Mouse (Mus musculus) gastrocnemius, postnatal 36 days (tissue): ENCODE results near the gene Pla2g4b. TPM values are rescaled to one million over a fixed set of nuclear protein-coding genes. Genes with fewer than 3 reads are reported as not detected.
A peak's percentile ranks its signal among the peaks of the same experiment; 100 is the strongest.

Source experiments
- DNase-seq, 2 experiments: peaks; one replicate each; pipeline ENCODE4 v3.0.0; 2022
- intact Hi-C: fragments of 180-260 bp; cut with DNase I; formaldehyde crosslinking; loops from one replicate; pipeline ENCODE4 v1.15.1; 2025
- long read RNA-seq, 2 experiments: library from polyadenylated mRNA; stranded (forward); transcript quantifications; one replicate each; pipeline ENCODE4 v2.0.0; 2021
- total RNA-seq, 2 experiments: library from RNA; stranded (reverse); gene quantifications; 2 replicates each; pipeline ENCODE4 v1.2.3; 2021

The Pla2g4b gene
- total RNA-seq: 1 to 10 TPM; 1.9 to 2.4 TPM
- long read RNA-seq, experiment 1: 0 reads
- long read RNA-seq, experiment 2: 0 reads

- no peak for DNase-seq
- intact Hi-C loops: no loop called here
Measured at GRCm38 (mm10) chr2:120032726-120033467, at the start of gene Pla2g4b. Pla2g4b (plus strand) TSS chr2:120033417.

- DNase-seq: no peak
- intact Hi-C loops: no loop called here
Measured at GRCm38 (mm10) chr2:119985871-119986270, 47.3 kb upstream of the Pla2g4b start.

- intact Hi-C loops: no loop called here
Measured at GRCm38 (mm10) chr2:119986369-119986768, 46.8 kb upstream of the Pla2g4b start.

DNA sequence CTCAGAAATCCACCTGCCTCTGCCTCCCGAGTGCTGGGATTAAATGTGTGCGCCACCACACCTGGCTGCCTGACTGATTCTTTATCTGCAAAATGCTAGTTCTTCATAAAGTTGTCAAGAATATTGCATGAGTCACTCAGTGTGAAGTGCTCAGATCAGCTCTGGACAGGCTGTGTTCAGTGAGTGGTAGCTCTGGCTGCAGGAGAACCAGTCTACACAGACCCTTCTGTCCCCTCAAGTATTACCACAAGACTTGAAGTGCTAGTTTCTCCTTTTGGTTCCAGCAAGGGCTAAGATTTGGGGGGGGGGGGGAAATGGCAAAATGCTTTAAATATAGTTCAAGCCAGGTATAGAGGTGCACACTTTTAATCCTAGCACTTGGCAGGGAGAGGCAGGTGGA is 45.8 kb upstream of the Pla2g4b start:
- DNase-seq: no peak
- intact Hi-C loops: no loop called here

More at GRCm38 (mm10) chr2:119986369-119986768, 46.8 kb upstream of the Pla2g4b start:
- DNase-seq: no peak

DNA sequence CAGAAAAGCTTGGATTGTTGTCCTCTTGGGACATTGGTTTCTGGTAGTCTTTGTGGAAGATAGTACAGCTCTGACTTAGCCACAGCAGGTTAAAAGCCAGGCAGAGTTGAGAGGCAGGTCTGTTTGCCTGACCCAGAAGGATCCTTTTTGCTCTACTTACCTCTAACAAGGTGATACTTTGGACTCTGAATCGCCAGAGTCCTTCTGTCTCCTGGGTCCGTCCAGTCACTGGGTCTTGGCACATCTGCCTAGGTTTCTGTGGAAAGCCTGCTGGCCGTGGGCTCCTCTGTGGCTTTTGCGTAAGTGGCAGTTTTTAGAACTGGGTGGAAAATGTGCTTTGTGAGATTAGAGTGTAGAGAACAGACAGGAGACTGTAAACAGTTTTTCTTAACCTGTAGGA is 44.3 kb upstream of the Pla2g4b start:
- intact Hi-C loops: no loop called here
- DNase-seq: no peak

DNA sequence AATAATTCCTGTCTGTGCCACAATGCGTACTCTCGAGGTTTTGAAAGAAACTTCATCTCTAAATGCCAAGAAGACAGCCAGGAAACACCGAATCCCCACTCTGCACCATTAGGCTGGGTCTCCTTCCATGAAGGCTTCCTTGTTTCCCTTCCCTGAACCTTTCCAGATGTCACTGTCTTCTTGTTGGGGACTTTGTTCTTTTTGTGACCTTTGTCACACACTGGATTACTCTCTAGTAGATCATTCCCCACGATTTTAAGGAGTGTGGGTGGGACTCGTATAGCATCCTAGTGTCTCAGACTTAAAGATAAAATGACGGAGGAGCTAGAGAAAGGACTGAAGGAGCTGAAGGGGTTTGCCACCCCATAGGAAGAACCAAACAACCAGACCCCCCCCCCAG is 42.3 kb upstream of the Pla2g4b start:
- no peak for DNase-seq
- intact Hi-C loops: no loop called here

DNA sequence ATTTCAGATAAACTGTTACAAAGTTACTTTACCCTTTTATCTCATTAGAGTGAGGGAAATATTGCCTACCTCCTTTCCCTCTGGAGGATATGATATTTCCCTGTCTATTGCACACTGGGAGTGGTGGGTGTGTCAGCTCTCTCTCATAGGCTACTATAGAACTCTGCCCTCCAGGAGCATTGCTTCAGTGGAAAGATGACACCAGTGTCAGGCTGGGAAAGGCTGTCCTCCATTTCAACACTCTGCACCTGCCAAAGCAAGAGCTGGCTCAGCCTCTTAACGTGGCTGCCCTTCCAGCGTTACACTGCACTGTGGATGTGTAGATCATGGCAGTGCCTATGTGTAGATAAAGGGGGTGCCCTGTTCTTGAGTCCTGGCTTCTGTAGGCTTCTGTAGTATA is 40.9 kb upstream of the Pla2g4b start:
- intact Hi-C loops: no loop called here
- peak in 1 of 2 experiments; percentile 21 for DNase-seq

DNA sequence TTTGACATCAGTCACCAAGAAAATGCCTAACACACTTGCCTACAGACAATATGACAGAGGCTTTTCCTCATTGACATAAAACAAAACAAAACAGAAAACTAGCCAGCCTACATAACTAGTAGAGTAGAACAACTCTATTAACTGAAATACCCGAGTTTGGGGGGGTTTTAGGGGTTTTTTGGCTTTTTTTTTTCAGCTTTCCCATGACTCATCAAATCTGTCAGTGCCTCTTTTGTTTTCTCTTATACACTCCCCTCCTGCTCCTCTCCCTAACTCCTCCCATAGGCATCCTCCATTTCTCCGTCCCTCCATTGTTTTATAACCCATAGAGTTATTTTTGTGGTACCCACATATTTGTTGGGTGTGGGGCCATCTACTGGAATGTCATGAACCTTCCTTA is 39.7 kb upstream of the Pla2g4b start:
- DNase-seq: no peak

DNA sequence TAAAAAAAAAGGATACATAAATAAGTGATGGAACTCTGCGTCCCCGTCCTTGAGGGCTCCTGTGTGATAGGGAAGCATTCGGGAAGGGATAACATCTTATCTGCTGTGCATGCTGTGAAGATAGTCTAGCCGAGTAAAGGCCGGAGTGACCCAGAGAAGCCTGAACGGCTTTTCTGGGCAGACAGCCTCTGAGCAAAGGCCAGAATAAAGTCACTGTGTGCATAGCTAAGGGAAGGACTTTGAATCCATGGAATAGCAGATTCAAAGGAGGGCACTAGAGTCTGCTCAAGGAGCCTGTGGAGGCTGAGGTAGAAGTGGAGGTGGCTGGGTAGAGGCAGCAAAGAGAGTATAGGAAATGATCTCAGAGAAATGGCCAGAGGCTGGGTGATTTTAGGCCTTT is 38.4 kb upstream of the Pla2g4b start:
- intact Hi-C loops: no loop called here
- DNase-seq: no peak

More for the DNA sequence above, 39.7 kb upstream of the Pla2g4b start:
- intact Hi-C loops: no loop called here

DNA sequence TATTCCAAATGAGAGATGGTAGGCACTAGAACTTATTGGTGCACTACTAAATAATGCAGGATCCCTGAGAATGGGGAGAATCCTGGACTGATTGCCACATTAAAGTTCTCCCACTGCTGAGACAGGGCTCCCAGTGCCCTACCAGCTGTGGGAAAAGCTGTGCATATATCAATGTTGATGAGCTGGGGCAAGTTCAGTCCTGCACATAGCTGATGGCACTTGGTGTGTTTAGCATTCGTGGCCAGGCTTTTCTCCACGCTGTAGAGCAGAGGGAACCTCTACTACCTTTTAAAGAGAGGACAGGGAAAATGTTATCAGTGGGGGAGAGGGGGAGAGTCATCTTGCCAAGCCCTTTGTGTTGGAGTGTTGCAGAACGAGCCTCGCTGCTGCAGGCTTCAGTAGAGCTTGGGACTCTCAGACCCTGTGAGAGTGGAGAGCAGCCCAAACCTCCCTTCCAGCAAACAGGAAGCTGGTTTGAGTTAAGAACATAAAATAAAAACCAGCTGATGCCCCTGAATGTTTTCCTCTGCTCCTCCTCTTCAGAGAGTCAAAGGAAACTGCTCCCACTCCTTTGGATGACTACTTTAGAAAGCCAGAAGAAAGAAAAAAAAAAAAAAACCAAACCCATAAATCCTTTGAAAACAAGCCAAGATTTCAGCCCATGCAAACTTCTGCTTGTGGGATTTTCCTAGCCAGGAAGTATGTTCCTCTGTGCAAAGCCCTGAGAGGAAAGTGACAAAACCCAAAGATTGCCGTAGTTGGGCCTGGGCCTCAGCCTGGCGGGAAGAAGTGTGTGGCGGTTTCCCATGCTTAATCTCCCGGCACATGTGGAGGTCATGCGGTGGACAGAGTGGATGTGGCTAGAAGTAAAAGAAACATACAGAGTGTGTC is 37.6 kb upstream of the Pla2g4b start:
- no peak for DNase-seq
- intact Hi-C loops: no loop called here

- intact Hi-C loops: no loop called here
Measured at GRCm38 (mm10) chr2:119997354-119997753, 35.9 kb upstream of the Pla2g4b start.

DNA sequence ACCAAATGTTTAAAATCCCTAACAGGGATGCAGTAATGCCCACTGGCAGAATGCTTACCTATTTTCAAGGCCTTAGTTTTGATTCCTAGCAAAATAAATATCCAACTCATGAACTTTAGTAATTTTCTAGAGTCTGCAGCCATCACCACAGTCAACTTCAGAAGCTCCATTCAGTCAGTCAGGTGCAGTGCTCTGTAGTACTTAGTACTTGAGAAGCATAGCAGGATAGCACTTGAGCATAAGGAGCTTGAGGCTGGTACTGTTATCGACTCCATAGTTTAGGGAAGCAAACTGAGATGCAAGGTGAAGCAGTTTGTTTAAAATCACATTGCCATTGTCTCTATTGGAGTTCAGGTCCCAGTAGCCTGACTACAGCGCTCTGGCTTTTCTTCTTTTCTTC is 33.5 kb upstream of the Pla2g4b start:
- DNase-seq: no peak
- intact Hi-C loops: no loop called here

More at GRCm38 (mm10) chr2:119997354-119997753, 35.9 kb upstream of the Pla2g4b start:
- no peak for DNase-seq

GRCm38 (mm10) chr2:120000882-120001584 is 32.2 kb upstream of the Pla2g4b start:
- intact Hi-C loops: no loop called here
- DNase-seq: no peak

- intact Hi-C loops: no loop called here
- DNase-seq: no peak
Measured at GRCm38 (mm10) chr2:120001956-120002355, 31.3 kb upstream of the Pla2g4b start.

GRCm38 (mm10) chr2:120003970-120004369 is 29.2 kb upstream of the Pla2g4b start:
- no peak for DNase-seq
- intact Hi-C loops: no loop called here

- DNase-seq: no peak
- intact Hi-C loops: no loop called here
Measured at GRCm38 (mm10) chr2:120006696-120007095, 26.5 kb upstream of the Pla2g4b start.

DNA sequence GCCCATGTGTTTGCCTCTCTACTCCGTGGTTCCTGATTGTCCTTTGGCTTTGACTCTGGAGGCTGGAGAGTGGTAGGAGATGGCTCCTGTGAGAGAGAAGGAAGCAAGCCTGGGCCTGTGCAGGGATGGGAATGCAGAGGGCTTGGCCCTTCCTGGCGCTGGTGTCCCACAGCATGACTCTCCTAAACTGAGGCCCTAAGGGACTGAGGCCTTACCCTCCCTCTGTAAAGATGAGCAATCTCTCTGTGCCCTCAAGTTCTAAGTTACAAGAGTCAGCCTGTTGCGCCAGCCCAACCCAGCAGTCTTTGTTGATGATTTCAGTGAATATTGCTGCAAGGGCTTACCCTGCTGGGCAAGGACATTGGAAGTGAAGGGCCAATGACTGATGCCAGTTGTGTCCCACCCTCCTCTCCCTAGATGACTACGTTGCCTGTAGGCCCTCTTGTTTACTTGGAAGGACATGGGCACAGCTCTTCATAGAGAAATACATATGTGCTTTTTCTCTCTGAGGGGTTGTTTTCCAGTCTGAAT is 25.5 kb upstream of the Pla2g4b start:
- intact Hi-C loops: no loop called here
- no peak for DNase-seq

DNA sequence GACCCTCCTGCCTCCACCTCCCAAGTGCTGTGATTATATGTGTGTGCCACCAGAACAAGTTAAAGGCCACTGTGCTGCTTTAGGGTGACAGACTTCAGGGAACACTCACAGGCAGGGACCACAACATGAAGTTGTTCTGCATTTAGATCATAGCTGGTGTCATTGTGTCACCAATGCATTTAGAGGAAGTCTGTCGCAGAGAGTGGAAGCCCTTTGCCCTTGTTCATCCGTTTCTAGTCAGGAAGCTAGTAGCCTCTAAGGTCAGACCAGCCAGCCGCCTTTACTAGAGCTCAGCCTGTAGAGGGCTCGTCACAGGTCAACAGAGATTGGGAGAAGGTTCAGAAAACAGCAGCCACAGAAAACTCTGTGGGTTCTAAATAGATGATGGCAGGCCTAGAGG is 24.5 kb upstream of the Pla2g4b start:
- intact Hi-C loops: no loop called here
- no peak for DNase-seq

- intact Hi-C loops: loop anchor here (1.0 kb wide), 1 partner anchor 41 kb away; no protein-coding TSS in a partner anchor
- DNase-seq: peak in 1 of 2 experiments; percentile 55
Measured at GRCm38 (mm10) chr2:120011462-120012200, 21.6 kb upstream of the Pla2g4b start.

GRCm38 (mm10) chr2:120012924-120013323 is 20.3 kb upstream of the Pla2g4b start:
- no peak for DNase-seq
- intact Hi-C loops: loop anchor here (1.0 kb wide), 1 partner anchor 43 kb away; no protein-coding TSS in a partner anchor
